Mouse (Mus musculus) gastrocnemius, postnatal 36 days (tissue): ENCODE results near the gene Angptl1. TPM values are rescaled to one million over a fixed set of nuclear protein-coding genes. Genes with fewer than 3 reads are reported as not detected.

ENCODE experiments used
- DNase-seq, 2 experiments: peaks; one replicate each; pipeline ENCODE4 v3.0.0; 2022
- intact Hi-C: fragments of 180-260 bp; cut with DNase I; formaldehyde crosslinking; loops from one replicate; pipeline ENCODE4 v1.15.1; 2025
- total RNA-seq, 2 experiments: library from RNA; stranded (reverse); gene quantifications; 2 replicates each; pipeline ENCODE4 v1.2.3; 2021

Angptl1 gene
- total RNA-seq, 2 experiments from 2014 or later, result 8.9 to 13.3 TPM

GRCm38 (mm10) chr1:156864240-156864639 is 25.9 kb downstream of the Angptl1 start:
- no peak for DNase-seq
- intact Hi-C loops, result no loop called here

GRCm38 (mm10) chr1:156870028-156870427 is 31.7 kb downstream of the Angptl1 start:
- DNase-seq, result no peak
- intact Hi-C loops, result no loop called here

GRCm38 (mm10) chr1:156870616-156871015 is 32.3 kb downstream of the Angptl1 start:
- no peak for DNase-seq
- intact Hi-C loops, result no loop called here

- no peak for DNase-seq
- intact Hi-C loops, result loop anchor here (5.0 kb wide), 1 partner anchor 132 kb away; no protein-coding TSS in a partner anchor
Measured at GRCm38 (mm10) chr1:156884782-156885181, 46.4 kb downstream of the Angptl1 start.

- DNase-seq, result no peak
- intact Hi-C loops, result loop anchor here (5.0 kb wide), 1 partner anchor 134 kb away; no protein-coding TSS in a partner anchor
Measured at GRCm38 (mm10) chr1:156885879-156886278, 47.5 kb downstream of the Angptl1 start.

- no peak for DNase-seq
- intact Hi-C loops, result loop anchor here (5.0 kb wide), 1 partner anchor 137 kb away; no protein-coding TSS in a partner anchor
Measured at GRCm38 (mm10) chr1:156888830-156889229, 50.5 kb downstream of the Angptl1 start.

- intact Hi-C loops, result no loop called here
Measured at GRCm38 (mm10) chr1:156891561-156891960, 53.2 kb downstream of the Angptl1 start.

GRCm38 (mm10) chr1:156901689-156902088 is 63.3 kb downstream of the Angptl1 start:
- no peak for DNase-seq
- intact Hi-C loops, result no loop called here

More at GRCm38 (mm10) chr1:156891561-156891960, 53.2 kb downstream of the Angptl1 start:
- DNase-seq, result no peak

- no peak for DNase-seq
- intact Hi-C loops, result no loop called here
Measured at GRCm38 (mm10) chr1:156903899-156904298, 65.5 kb downstream of the Angptl1 start.

- no peak for DNase-seq
- intact Hi-C loops, result loop anchor here (5.0 kb wide), 1 partner anchor 153 kb away; no protein-coding TSS in a partner anchor
Measured at GRCm38 (mm10) chr1:156905660-156906059, 67.3 kb downstream of the Angptl1 start.

GRCm38 (mm10) chr1:156909265-156909664 is 70.9 kb downstream of the Angptl1 start:
- DNase-seq, result no peak
- intact Hi-C loops, result loop anchor here (5.0 kb wide), 1 partner anchor 157 kb away; no protein-coding TSS in a partner anchor

- intact Hi-C loops, result loop anchor here (5.0 kb wide), 1 partner anchor 158 kb away; no protein-coding TSS in a partner anchor
- DNase-seq, result no peak
Measured at GRCm38 (mm10) chr1:156909866-156910265, 71.5 kb downstream of the Angptl1 start.

Other genes with a start within 250 kb of the Angptl1 start
- 1 to 10 TPM; 4.3 to 7.6 TPM for gene Tor3a, start 164.2 kb upstream of the Angptl1 start, total RNA-seq
- 10 to 100 TPM; 29.3 to 29.9 TPM for gene Fam20b, start 119.5 kb upstream of the Angptl1 start, total RNA-seq
- gene Ralgps2, start 101.1 kb downstream of the Angptl1 start, total RNA-seq, result 1 to 10 TPM; 1.3 to 2.9 TPM